Mouse (Mus musculus) urinary bladder, postnatal 14 days (tissue): ENCODE measurements around the gene Foxr1.
A peak's percentile ranks its signal among the peaks of the same experiment; 100 is the strongest.
"Not testable (repeated sequence)": the region's sequence is repeated elsewhere in the genome, so short reads cannot be mapped to it uniquely, and the experiment has no call there.

ENCODE experiments used
- DNase-seq: peaks from one replicate; pipeline ENCODE4 v3.0.0; 2021; ENCODE audit warnings: low spot score

Gene Foxr1

GRCm38 (mm10) chr9:44477339-44478228 is 36.6 kb upstream of the Foxr1 start:
- peak; percentile 71 for DNase-seq

GRCm38 (mm10) chr9:44475936-44476335 is 35.0 kb upstream of the Foxr1 start:
- no peak for DNase-seq

- DNase-seq, result no peak
Measured at GRCm38 (mm10) chr9:44474327-44474726, 33.4 kb upstream of the Foxr1 start.

GRCm38 (mm10) chr9:44473184-44473583 is 32.2 kb upstream of the Foxr1 start:
- DNase-seq, result no peak

GRCm38 (mm10) chr9:44468800-44469199 is 27.9 kb upstream of the Foxr1 start:
- no peak for DNase-seq

GRCm38 (mm10) chr9:44468224-44468623 is 27.3 kb upstream of the Foxr1 start:
- DNase-seq, result no peak

GRCm38 (mm10) chr9:44461950-44462349 is 21.0 kb upstream of the Foxr1 start:
- no peak for DNase-seq

- DNase-seq, result peak; percentile 28
Measured at GRCm38 (mm10) chr9:44457035-44457742, 16.3 kb upstream of the Foxr1 start.

- DNase-seq, result no peak
Measured at GRCm38 (mm10) chr9:44454891-44455220, 13.9 kb upstream of the Foxr1 start, which contains the start of gene Upk2. Gene Upk2, minus strand, starts transcription at chr9:44454976.

- DNase-seq, result peak; percentile 91
Measured at GRCm38 (mm10) chr9:44454132-44454890, 13.4 kb upstream of the Foxr1 start.

GRCm38 (mm10) chr9:44450387-44450786 is 9.5 kb upstream of the Foxr1 start:
- DNase-seq, result no peak

GRCm38 (mm10) chr9:44444402-44445025 is 3.6 kb upstream of the Foxr1 start:
- not testable (repeated sequence) for DNase-seq

GRCm38 (mm10) chr9:44435747-44436146 is 5.2 kb downstream of the Foxr1 start:
- DNase-seq, result no peak

- DNase-seq, result no peak
Measured at GRCm38 (mm10) chr9:44432577-44433185, 8.3 kb downstream of the Foxr1 start.

- DNase-seq, result no peak
Measured at GRCm38 (mm10) chr9:44423576-44423975, 17.4 kb downstream of the Foxr1 start.

GRCm38 (mm10) chr9:44420280-44420898 is 20.5 kb downstream of the Foxr1 start:
- DNase-seq, result no peak

GRCm38 (mm10) chr9:44419730-44420129 is 21.2 kb downstream of the Foxr1 start:
- not testable (repeated sequence) for DNase-seq

- no peak for DNase-seq
Measured at GRCm38 (mm10) chr9:44418519-44419385, 22.2 kb downstream of the Foxr1 start, which contains the start of gene Ccdc84. Gene Ccdc84, minus strand, starts transcription at chr9:44418569.

GRCm38 (mm10) chr9:44417892-44418363 is 23.0 kb downstream of the Foxr1 start:
- peak; percentile 96 for DNase-seq
